Mouse (Mus musculus) 3134 (cell line): ENCODE results near the gene Srrt.
A peak's percentile ranks its signal among the peaks of the same experiment; 100 is the strongest.

Source experiments
- DNase-seq: peaks from one replicate; pipeline ENCODE4 v3.0.0-alpha.2; 2011; ENCODE audit warnings: low spot score; ENCODE audit not compliant: insufficient read length; ENCODE audit errors: extremely low read depth

Gene Srrt

DNA sequence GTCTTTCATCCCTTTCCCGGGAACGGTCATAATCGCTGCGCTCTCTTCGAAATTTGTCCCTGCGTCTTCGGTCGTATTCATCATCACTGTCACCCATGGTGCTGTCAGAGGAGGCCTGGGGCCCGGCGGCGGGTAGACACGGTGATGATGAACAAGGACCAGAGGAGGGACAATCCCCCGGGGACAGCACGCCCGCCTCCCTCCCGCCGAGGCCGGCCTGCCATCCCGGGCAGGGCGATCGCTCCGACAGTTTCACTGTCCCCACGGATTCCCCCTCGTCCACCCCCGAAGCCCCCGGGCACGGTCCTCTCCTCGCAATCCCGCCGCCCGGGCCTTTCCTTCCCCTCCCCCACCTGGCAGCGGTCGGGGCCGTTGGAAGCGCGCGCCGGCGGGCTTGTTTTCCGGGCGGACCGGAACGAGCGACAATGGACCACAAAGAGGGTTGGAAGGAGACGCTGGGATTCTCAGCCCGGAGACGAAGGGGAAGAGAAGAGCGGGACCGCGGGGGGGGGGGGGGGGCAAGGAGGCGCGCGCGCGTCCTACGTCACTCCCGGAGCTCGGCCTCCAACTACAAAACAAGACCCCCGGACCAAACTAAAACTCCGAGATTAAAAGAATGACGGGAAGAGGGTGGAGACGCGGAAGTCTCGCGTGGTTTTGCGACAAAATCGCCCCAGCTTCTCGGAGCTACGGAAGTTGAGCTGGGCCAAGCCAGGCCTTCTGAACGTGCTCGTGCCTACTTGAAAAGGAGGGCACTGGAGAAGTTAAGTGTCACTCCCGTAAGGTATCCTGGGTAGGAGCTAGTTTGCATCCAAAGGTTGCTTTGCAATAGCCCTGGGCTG lies at the start of gene Srrt:
TSS of gene Srrt (minus strand) at position 604 of the 842 bp plus-strand sequence.
- peak; percentile 94 for DNase-seq

DNA sequence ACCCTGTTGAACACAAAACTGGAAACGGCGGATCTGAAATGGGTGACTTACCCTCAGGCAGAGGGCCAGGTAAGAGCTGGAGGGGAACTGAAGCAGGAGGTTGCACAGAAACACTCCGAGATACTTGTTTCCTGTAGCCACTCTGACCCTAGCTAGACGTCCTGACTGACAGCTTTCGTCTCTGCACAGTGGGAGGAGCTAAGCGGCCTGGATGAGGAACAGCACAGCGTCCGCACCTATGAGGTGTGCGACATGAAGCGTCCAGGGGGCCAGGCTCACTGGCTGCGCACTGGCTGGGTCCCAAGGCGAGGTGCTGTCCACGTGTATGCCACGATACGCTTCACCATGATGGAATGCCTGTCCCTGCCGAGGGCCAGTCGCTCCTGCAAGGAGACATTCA lies 46.6 kb upstream of the Srrt start:
- no peak for DNase-seq

DNA sequence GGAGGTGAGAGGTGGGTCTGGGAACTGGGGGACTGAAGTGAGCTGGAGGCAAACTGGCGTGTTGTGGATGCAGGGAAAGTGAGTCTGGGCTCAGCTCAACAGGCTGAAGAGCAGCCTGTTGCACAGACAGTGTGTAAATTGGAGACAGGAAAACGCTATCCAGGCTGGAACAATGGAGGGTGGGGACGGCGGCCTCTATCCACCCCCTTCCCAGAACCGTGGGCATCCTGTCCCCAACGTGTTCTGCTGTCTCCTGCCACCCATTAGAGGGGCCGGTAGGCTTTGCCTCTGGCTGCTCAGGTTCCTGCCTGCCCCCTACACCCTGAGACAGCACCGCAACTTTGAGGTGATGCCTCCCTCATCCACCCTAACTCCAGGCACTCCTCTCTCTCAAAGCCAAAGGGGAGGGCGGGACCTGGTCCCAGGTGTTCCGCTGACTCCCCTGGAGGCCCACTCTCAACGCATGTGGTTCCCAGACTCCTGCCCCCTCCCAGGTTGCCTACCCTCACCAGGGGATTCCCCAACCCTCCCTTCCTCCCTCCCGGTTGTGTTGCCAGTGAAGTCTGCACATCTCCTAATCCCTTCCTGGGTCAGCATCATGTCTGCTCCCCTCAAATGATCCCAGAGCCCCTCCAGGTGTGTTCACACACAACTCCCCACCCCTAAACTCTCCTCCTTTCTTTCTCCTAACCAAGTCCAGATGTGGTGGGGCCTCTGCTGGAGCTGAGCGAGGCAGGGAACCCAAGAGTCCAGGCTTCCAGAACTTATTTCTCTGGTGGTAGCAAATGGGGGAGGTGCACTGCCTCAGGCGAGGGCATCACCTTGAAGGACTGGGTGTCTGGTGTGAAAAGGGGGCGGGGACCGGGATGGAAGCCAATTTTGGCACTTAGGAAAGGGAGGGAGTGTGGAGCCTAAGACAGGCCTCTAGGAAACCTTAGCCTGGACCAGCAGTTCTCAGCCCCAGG lies 44.8 kb upstream of the Srrt start:
- DNase-seq: no peak

DNA sequence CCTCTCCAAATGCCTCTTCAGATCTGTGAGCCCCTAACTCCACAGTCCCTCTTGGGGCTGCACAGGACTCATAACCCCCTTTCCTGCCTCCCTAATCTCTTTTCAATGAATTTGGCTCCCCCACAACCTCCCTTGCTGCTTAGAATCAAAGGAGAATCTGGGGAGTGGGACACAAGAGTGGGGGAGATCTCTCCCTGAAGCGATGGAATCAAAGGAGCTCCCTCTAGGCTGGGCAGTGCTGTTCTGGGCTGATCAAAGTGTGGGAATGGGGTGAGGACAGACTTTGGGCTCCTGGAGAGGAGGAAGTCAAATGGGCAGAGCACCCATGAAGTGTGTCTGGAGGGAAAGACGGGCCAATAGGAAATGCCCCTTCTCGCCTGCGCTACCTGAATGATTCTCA lies 43.9 kb upstream of the Srrt start:
- no peak for DNase-seq

DNA sequence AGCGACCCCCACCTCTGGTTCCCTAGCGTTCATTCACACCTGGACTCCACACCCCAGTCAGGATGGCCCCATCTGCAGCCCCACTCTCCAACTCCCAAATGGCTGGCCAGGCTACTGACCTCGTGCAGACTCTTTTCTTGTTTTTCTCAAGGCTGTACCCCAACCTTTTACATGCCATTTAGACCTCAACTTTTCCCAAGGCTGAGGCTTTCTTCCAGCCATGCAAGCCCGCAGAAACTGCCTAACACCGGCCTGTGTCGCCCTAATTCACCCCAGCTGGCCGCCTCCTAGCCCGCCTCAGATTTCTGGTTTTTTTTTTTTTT lies 43.5 kb upstream of the Srrt start:
- DNase-seq: no peak

DNA sequence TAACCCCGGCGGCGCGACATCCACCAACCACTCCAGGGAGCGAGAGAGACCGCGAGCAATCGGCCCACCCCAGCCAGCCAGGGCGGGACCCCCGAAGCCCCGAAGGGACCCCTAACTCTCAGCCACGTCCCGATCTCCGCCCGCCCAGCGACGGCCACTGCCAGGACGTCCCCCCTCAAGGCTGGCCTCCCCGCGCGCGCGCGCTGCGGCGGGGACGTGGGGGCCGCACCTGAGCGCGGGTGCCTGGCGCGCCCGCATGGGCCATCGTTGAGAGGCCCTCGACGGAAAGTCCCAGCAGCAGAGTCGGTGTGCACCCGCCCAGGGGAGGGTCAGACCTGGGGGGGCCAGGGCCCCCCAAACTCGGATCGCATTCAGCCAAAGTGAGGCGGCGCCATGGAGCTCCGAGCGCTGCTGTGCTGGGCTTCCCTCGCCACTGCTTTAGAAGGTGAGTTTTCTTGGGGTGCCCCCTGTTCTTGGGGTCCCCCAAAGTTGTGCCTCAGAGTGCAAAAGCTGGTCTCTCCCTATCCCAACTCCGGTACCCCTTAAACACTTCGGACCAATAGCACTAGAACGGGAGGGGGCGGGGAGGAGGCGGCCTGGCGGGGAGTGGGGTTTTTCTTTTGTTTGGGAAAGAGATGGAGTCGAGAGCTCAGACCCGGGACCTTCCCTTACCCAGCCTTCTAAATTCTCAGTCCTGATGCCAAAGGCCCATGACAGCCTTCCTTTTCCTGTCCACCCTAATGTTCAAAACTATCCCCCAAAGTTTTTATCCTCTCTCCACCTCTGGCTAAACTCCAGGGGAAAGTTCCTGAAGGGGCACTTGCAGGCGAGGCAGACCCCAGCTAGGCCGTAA lies 43.0 kb upstream of the Srrt start:
- no peak for DNase-seq

DNA sequence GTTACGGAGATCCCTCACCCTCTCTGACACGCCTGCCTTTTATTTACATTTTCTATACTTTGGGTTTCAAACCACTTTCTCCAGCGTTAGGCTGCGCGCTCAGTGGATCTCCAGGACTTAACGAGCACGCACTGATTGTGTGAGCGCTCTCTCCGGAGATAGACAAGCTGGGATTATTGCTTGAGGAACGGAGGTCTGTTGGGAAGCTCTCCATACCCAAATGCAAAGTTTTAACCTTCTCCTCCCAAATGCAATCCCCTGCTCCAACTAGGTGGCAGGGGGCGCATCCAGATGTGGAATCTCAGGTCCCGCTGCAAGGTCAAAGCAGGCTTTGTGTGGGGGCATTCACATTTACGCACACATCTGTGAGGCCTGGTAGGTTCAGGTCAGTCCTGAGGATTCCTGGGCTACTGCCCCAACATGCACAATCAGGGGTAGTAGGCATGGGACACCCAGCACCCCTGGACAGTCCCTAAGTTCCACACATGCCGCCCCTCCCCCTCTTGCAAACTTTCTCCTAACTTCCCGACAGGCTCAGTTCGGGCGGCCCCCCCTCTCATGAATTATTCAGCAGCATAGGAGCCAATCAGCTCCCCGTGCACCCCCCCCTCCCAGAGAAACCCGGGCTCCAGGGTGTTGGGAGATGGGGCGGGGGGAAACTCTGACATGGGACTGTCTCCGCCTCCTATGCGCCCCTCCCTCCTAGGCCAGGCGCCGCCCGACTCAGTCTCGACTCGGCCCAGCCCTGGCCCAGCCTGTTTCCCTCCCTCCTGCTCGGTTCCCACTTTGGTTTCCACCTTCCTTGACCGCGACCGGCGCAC lies 42.1 kb upstream of the Srrt start, which contains the start of gene Ephb4:
TSS of gene Ephb4 (plus strand) at position 726 of the 821 bp plus-strand sequence.
- peak; percentile 92 for DNase-seq

DNA sequence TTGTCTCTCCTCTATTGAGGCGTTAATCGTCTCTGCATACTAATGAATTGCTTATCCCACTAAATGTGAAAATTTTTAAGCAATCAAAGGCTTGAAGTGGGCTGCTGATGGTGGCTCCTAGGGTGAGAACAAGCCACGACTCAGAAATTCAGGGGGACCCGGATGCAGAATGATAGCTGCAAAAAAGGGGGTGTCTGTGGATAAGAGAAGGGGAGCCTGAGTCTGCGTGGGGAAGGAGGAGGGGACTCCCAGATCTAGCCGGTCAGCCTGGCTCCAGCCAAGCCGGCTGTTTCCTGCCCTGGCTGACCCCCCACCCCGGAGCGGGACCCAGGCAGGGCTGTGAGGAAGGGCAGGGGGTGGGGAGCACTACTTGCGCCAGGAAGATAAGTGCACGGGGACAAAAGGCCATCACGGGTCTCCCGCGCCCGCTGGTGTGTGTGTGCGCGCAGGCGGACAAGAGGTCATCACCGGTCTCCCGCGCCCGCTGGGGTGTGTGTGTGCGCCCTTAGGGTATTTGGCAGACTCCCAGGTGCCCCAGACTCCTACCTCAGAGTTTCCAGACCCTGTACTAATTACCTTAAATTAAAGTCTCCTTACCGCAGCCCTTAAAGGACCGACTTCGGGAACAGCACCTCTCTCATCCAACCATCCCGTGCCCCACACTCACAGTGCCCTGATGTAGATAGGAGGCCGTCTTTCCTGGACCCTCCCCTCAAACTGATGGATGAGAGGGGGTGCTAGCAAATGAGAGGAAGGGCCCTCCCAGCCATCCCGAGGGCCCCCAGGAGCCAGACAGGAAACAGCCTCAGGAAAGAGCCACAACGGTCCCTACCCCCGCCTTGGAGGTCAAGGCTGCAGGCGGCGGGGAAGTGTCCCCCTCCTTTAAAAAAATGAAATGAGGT lies 41.3 kb upstream of the Srrt start:
- DNase-seq: no peak

DNA sequence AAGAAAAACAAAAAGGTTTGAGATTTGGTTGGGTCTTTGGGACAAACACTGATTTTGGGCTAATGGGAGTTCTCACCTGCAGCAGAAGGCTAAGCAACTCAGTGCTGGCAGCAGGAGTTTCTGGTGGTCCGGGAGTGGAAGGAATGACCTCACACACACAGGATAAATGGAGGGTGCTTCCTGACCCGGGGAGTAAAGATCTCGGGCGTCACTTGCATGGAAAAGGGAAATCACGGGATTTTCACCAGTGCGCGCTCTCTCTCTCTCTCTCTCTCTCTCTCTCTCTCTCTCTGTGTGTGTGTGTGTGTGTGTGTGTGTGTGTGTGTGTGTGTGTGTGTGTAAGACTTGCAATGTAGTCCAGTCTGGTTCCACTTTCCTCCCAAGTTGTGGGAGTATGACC lies 40.4 kb upstream of the Srrt start:
- no peak for DNase-seq

DNA sequence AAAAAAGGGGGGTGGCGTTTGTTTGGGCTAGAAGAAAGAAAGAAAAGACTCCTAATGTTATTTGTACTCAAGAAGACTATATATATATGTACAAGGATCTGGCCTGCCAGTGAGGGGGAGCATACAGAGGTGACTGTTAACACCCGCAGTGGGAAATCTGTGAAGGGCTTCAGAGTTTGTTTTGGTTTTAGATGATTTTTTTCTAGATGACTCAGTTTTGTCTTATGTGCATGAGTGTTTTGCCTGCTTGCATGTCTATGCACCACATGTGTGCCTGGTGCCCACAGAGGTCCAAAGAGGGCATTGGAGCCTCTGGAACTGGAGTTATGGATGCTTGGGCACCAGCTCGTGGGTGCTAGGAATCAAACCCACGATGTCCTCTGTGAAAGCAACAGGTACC lies 39.5 kb upstream of the Srrt start:
- no peak for DNase-seq

DNA sequence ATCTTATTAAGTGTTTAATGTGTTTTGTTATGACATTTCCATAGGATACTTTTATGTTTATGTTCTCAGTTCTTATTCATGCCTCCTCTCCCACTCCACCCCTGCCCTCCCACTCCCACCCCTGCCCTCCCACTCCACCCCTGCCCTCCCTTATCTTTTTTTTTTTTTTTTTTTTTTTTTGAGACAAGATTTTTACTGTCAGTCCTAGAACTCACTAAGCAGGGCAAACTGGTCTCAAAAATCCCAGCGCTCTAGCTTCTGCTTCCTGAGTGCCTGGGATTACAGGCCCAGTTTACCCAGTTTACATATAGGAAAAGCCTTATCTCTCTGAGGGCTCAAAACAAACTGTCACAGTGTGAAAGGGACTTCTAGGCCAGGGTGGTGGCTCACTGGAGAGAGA lies 38.9 kb upstream of the Srrt start:
- DNase-seq: no peak

DNA sequence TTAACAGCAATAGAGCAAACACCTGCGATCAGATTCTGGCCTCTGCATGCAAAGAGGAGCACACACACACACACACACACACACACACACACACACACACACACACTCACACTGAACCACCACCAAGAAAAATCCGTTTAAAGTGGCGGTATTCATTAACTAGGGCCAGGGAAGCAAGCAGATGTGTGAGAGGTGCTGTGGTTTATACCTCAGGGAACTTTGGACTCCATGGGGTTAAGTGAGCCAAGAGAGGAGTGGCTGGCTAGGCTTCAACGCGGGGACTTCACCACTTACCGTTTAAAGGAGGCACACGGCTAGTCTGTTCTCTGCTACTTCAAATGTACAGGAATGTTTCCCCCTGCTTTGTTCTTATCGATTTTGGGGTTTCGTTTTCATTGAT lies 38.3 kb upstream of the Srrt start:
- DNase-seq: peak; percentile 42

DNA sequence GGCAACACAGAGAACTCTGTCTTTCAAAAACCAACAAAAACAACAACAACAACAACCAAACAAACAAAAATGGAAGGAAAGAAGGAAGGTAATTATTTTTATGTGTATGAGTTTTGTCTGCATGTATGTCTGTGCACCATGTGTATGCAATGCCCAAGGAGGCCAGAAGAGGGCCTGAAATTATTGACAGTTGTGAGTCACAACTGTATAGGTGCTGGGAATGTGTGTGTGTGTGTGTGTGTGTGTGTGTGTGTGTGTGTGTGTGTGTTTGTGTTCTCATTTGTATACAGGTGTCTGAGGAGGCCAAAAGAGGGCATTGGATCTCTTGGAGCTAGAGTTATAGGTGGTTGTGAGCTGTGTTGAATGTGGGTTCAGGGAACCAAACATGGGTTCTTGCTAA lies 36.4 kb upstream of the Srrt start:
- no peak for DNase-seq

DNA sequence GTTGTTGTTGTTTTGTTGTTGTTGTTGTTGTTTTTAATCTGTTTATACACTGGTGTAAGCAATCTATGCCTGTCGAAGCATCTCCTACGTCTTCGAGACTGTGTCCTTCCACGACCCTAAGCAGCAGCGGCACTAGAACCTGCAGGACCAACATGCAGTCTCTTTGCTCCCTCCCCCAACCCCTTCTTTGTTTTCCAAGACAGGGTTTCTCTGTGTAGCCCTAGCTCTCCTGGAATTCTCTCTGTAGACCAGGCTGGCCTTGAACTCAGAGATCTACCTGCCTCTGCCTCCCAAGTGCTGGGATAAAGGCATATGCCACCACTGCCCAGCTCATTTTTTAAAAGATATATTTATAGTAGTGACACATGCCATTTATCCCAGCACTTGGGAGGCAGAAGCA lies 35.9 kb upstream of the Srrt start:
- DNase-seq: no peak

DNA sequence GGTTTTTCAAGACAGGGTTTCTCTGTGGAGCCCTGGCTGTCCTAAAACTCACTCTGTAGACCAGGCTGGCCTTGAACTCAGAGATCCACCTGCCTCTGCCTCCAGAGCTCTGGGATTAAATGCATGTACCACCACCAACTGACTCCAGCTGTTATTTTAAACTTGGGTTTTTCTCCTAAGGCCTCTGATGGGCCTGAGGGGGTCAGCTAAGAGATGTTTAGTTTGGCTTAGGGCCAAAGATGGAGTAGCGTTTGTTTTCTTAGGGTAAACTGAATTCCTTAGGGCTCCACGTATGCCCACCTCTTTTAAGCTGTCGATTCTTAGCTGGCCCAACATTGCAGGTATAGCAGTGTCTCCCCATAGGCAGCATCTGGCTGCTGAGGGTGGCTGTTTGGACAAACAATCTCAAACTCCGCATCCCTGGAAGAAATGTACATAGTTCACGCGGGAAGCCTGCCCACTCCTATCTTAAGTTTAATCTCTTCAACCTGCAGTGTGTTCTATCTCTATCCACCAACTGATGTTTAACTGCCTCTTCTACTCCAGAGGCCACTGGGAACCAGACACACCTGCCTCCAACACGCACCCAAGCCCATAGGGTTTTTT lies 35.0 kb upstream of the Srrt start:
- no peak for DNase-seq

DNA sequence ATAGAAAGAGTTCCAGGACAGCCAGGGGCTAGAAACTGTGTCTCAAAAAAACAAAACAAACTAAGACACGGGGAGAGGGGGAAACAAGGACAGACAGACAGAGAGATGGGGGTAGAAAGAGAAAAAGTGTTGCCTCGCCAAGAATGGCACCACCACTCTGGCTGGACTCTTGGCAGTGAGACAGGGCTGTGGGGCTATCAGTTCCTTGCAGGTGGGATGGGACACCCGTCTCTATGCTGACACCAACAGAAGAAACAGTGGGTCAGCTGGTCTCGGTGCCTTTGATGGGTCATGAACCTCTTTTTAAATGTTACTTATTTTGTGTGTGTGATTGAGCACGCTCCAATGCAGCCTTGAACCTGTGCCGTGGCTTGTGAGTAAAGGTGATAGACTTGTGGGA lies 32.7 kb upstream of the Srrt start:
- DNase-seq: no peak

DNA sequence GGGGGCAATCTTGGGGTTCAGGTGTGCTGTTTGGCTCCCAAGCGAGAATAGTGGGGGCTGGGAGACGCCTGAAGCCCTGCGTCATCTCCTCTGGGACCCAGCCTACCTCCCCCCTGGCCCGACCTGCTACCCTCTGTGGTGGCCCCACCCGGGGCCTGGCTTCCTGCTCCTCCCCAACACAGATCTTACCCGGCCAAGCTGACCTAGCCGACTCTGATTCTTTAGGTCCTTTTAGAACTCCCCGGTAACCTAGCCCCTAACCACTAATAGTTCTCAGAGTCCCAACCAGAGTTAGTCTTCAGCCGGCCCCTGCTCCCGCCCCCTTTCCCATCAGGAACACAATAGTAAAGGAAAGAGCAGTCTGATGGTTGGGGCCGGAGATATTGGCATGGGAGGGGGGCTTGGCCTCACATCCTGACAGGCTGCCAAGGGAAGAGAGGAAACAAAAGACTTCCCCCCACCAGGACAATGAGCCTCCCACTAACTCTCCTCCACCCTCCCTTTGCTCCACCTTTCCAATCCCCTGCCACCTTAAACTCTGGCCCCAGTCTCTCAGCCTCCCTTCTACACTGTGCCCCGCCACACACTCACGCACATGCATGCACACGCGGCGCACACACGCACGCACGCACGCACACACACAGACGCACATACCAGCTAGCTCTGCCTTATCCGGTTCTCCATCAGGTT lies 32.0 kb upstream of the Srrt start:
- DNase-seq: peak; percentile 74

DNA sequence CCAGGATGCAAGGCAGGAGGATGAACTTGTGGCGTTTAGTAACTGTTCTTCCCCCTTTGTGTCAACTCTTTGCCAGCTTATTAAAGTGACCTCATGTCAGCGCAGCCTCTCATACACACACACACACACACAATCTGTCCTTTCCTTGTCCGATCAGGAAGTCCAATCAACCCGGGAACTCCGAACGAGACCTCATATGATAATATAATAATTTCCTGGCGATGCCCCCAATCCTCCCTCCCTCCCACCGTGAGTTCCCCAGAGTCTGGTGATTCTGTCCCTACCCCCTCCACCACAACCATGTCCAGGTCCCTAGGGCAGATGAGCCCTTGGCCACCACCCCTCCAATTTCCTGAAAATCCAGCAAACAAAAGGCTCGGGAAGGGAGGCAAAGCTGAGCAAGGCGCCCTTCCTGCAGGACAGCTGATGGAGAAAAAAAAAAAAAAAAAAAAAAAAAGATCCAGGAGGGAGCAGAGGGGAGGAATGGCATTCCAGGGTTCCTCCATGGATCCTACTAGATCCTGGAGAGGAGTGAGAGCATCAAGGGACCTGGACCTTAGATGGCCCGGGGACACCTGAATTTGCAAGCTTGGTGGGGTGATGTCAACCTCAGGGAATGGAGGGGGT lies 31.3 kb upstream of the Srrt start:
- peak; percentile 78 for DNase-seq
